11 mouse cellular contexts compared by ENCODE assay signal in the genomic region with DNA sequence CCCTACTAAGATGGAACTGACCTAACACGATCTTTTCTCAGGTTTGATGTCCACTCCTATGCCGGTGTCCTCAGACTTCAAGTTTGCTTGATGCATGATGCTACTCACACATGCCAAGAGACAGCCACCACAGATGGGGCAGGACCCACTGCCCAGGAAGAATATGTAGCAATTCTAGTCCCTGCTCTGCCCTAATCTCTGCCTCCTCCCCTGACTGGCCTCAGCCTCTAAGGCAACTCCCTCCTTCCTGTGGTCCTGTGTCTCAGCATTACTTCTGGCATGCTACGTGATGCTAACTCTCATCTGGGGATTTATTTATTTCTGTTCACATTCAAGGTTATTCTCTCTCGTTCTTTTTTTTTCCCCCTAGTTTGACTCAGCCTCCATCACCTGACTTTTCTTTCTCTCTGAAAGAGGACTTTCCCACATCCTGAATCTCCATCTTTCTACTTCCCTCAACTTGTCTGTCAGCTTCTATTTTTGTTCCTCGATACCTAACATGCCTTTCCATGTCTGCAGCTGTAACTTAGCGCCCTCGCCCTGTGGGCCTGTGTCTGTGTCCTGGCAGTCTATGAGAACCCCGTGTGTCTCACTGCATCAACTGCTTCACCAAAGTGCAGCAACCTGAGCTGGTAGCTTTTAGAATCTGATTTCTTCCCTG.
A peak's percentile ranks its signal among the peaks of the same experiment; 100 is the strongest.
DNase-seq lines count a peak whose midpoint lies in the region; ATAC-seq lines count a peak whose summit lies in the region.
"Had no signal": no experiment of that assay in that cellular context is flagged by ENCODE, and none has a peak within 500 bp of the region (broad histone marks: within the 10 kb centered on the region; RNA-seq: fewer than 3 reads in every experiment).

No protein-coding gene starts in this region.

- no peak overlapping the region for H3K9ac ChIP-seq in intestine, embryonic 16.5 days (ENCODE audit: low read depth, low read length)
- H3K9ac ChIP-seq in intestine, embryonic 15.5 days = no peak overlapping the region
- no peak overlapping the region for H3K9ac ChIP-seq in forebrain, embryonic 13.5 days
- H3K9ac ChIP-seq: midbrain, embryonic 12.5 days had no signal

- WGBS in intestine, embryonic 16.5 days = 72% methylated on average over 8 of the region's 8 CpGs
- 66% methylated on average over 8 of the region's 8 CpGs for WGBS in intestine, embryonic 15.5 days
- WGBS in forebrain, embryonic 13.5 days = 81% methylated on average over 8 of the region's 8 CpGs

- H3K9me3 ChIP-seq in intestine, embryonic 16.5 days (ENCODE audit: control insufficient read depth, low read length) = no peaks in the 10 kb centered on the region
- no peaks in the 10 kb centered on the region for H3K9me3 ChIP-seq in intestine, embryonic 15.5 days
- H3K9me3 ChIP-seq in forebrain, embryonic 13.5 days (replicated peaks) = no peaks in the 10 kb centered on the region
- H3K9me3 ChIP-seq: midbrain, embryonic 12.5 days had no signal

- H3K27me3 ChIP-seq in intestine, embryonic 16.5 days (replicated peaks; ENCODE audit: control insufficient read depth, insufficient read depth, low read length) = no peaks in the 10 kb centered on the region
- H3K27me3 ChIP-seq in intestine, embryonic 15.5 days (replicated peaks) = no peaks in the 10 kb centered on the region
- H3K27me3 ChIP-seq in forebrain, embryonic 13.5 days = 0 out of 2 replicates have a peak, but pooled peaks cover 4% of the 10 kb centered on the region
- H3K27me3 ChIP-seq: midbrain, embryonic 12.5 days had no signal

- peaks cover 2% of the 10 kb centered on the region; the same call in 1 of the 2 replicates for H3K4me1 ChIP-seq in intestine, embryonic 16.5 days (ENCODE audit: control insufficient read depth, insufficient read depth, low read length)
- H3K4me1 ChIP-seq in intestine, embryonic 15.5 days (replicated peaks) = no peaks in the 10 kb centered on the region
- H3K4me1 ChIP-seq in brown adipose tissue, adult 24 weeks (ENCODE audit: control insufficient read depth, insufficient read depth, insufficient read length, low read length) = peaks cover 11% of the 10 kb centered on the region
- H3K4me1 ChIP-seq in forebrain, embryonic 13.5 days = peaks cover 8% of the 10 kb centered on the region; the same call in 1 of the 2 replicates

- peak overlapping the region; percentile 2; the same call in 1 of the 2 replicates for H3K27ac ChIP-seq in intestine, embryonic 16.5 days (ENCODE audit: low read length)
- no peak overlapping the region for H3K27ac ChIP-seq in intestine, embryonic 15.5 days
- H3K27ac ChIP-seq in brown adipose tissue, adult 24 weeks (replicated peaks; ENCODE audit: low read depth, low read length) = peak overlapping the region; percentile 45
- H3K27ac ChIP-seq in forebrain, embryonic 13.5 days = no peak overlapping the region
- H3K27ac ChIP-seq: midbrain, embryonic 12.5 days had no signal

- H3K4me3 ChIP-seq in intestine, embryonic 16.5 days (ENCODE audit: low read length) = no peak overlapping the region
- no peak overlapping the region for H3K4me3 ChIP-seq in intestine, embryonic 15.5 days (replicated peaks)
- no peak overlapping the region for H3K4me3 ChIP-seq in brown adipose tissue, adult 24 weeks (ENCODE audit: insufficient read depth, low read depth, low read length)
- H3K4me3 ChIP-seq in forebrain, embryonic 13.5 days = no peak overlapping the region
- H3K4me3 ChIP-seq: midbrain, embryonic 12.5 days had no signal

- H3K36me3 ChIP-seq in intestine, embryonic 16.5 days (ENCODE audit: control insufficient read depth, insufficient read depth, low read length) = no peaks in the 10 kb centered on the region
- H3K36me3 ChIP-seq in intestine, embryonic 15.5 days = no peaks in the 10 kb centered on the region
- H3K36me3 ChIP-seq in forebrain, embryonic 13.5 days (ENCODE audit: poor library complexity, severe bottlenecking) = no peaks in the 10 kb centered on the region
- H3K36me3 ChIP-seq: midbrain, embryonic 12.5 days had no signal

- DNase-seq in 416B (ENCODE audit: low read depth) (peak; percentile 81), liver (peak; percentile 61)
- no peak for DNase-seq in cerebellum, adult 11-12 months
- no peak for DNase-seq in ovary, postnatal 36 days (ENCODE audit: low spot score)
- DNase-seq: adrenal gland, postnatal 25 days; gastrocnemius, postnatal 25 days had no signal

- no peak for ATAC-seq in intestine, embryonic 16.5 days
- no peak for ATAC-seq in intestine, embryonic 15.5 days
- ATAC-seq in forebrain, embryonic 13.5 days = no peak

- H3K4me2 ChIP-seq in intestine, embryonic 16.5 days (ENCODE audit: low read depth, low read length) = no peak overlapping the region
- H3K4me2 ChIP-seq in intestine, embryonic 15.5 days (replicated peaks) = no peak overlapping the region
- H3K4me2 ChIP-seq in forebrain, embryonic 13.5 days = no peak overlapping the region
- H3K4me2 ChIP-seq: midbrain, embryonic 12.5 days had no signal

Comparison
In these comparisons a context has a peak if more than half of its experiments do, and no peak if none do; other contexts are left out.
1. H3K27ac ChIP-seq: peak in intestine, embryonic 16.5 days (single experiment) and brown adipose tissue, adult 24 weeks (single experiment); none in intestine, embryonic 15.5 days (single experiment) and forebrain, embryonic 13.5 days (single experiment).
2. DNase-seq: peak in 416B (single experiment) and liver (single experiment); none in cerebellum, adult 11-12 months (single experiment) and ovary, postnatal 36 days (single experiment).